Mouse (Mus musculus) midbrain, embryonic 11.5 days (tissue): Measurements from ENCODE around the gene Elmod2. TPM values are rescaled to one million over a fixed set of nuclear protein-coding genes. Genes with fewer than 3 reads are reported as not detected.

Source experiments
- ATAC-seq: fragments of 200-750 bp; cut with Nextera tagmentation; 2 replicates; pipeline ENCODE4 v1.8.0; 2017; ENCODE audit warnings: moderate TSS enrichment, moderate library complexity; ENCODE audit not compliant: low FRiP score
- DNase-seq: peaks from one replicate; pipeline ENCODE4 v3.0.0; 2015; ENCODE audit warnings: low spot score; ENCODE audit errors: missing footprints
- H3K27ac ChIP-seq: fragments of 300-500 bp; sonication (generic); 2 replicates; pipeline ENCODE4 v1.5.1; 2014; ENCODE audit warnings: low read depth, low read length
- H3K27me3 ChIP-seq: fragments of 300-500 bp; sonication (generic); 2 replicates; pipeline ENCODE4 v1.6.1; 2014; ENCODE audit warnings: mild to moderate bottlenecking, low read length, moderate library complexity, mixed read lengths; ENCODE audit not compliant: control insufficient read depth, insufficient read depth
- H3K36me3 ChIP-seq: fragments of 300-500 bp; sonication (generic); 2 replicates; pipeline ENCODE4 v1.6.1; 2014; ENCODE audit warnings: mild to moderate bottlenecking, low read length, moderate library complexity, mixed read lengths; ENCODE audit not compliant: control insufficient read depth, insufficient read depth
- H3K4me1 ChIP-seq: fragments of 300-500 bp; sonication (generic); 2 replicates; pipeline ENCODE4 v1.6.1; 2014; ENCODE audit warnings: low read length; ENCODE audit not compliant: control insufficient read depth, insufficient read depth
- H3K4me2 ChIP-seq: fragments of 300-500 bp; sonication (generic); 2 replicates; pipeline ENCODE4 v1.6.1; 2014; ENCODE audit warnings: mild to moderate bottlenecking, moderate library complexity
- H3K4me3 ChIP-seq: fragments of 300-500 bp; sonication (generic); 2 replicates; pipeline ENCODE4 v1.5.1; 2014; ENCODE audit warnings: low read depth, low read length
- H3K9ac ChIP-seq: fragments of 300-500 bp; sonication (generic); 2 replicates; pipeline ENCODE4 v1.6.1; 2014; ENCODE audit warnings: low read length
- H3K9me3 ChIP-seq: fragments of 300-500 bp; sonication (generic); 2 replicates; pipeline ENCODE4 v1.6.1; 2016; ENCODE audit warnings: low read length; ENCODE audit not compliant: control insufficient read depth
- WGBS: fragments of 180-500 bp; shearing (Covaris S2); extraction: QIAGEN DNeasy Blood & Tissue Kit; methylation state at CpG from one replicate; pipeline ENCODE4 v1.1.7; 2014; 5-methylcytosine and 5-hydroxymethylcytosine counted together
- polyA plus RNA-seq: library from polyadenylated mRNA; unstranded; fragments of >200 nt; fragmentation: Nextera tagmentation; extraction: Ambion mirVana; gene quantifications from 2 replicates; pipeline ENCODE4 v1.2.1, GENCODE M21; 2014

Elmod2 gene
- polyA plus RNA-seq = 28.9 and 29.8 TPM in 2 replicates

DNA sequence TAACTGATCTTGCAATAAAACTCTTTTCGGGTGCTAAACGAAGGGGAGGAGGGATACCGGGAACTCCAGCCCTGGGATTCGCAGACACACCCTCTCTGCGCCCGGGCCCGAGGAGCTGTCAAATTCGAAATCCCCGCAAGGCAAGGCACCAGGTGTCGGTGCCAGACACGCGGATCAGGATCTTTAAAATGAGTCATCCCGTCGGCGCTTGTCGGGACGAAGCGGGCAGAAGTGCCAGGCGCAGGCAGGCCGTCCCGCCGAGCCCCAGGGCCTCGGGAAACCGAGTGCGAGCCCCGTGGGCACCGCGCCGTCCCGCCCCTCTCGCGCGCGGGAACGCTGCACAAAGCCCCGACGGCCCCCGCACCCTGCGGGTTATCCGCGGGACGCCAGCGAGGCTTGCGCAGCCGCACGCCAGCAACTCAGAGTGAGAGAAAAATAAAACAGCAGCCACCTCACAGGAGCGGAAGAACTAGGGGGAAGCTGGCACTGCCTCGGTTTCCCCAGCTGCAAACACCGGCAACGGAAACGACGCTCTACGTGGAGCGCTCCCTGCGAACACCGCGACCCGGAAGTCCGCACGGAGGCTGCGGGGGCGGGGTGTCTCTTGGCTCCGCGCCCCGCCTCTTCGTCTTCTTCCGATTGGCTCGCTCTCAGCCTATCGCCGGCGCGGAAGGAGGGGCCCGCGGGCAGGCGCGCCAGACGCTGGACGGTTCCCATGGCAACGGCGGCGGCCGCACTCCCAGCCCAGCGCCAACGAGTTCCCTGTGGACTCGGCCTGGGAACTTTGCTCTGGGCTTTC, at the start of gene Elmod2:
Gene Elmod2, minus strand, starts transcription at position 588 of the 799 bp plus-strand sequence.
- Histone ChIP-seq H3K4me1 (peaks cover 2% of the 10 kb centered on the region; the same call in 1 of the 2 replicates), H3K27me3 (no peaks in the 10 kb centered on the region; the same call in 1 of the 2 replicates), H3K36me3 (no peaks in the 10 kb centered on the region; the same call in 1 of the 2 replicates), H3K9me3 (no peaks in the 10 kb centered on the region), H3K27ac (peak within 1 kb of the TSS; percentile 8; the same call in 1 of the 2 replicates), H3K4me3 (peak within 1 kb of the TSS; percentile 77), H3K4me2 (peak within 1 kb of the TSS; percentile 68), H3K9ac (peak within 1 kb of the TSS; percentile 80)
- WGBS = under 1% methylated on average over 85 of the region's 85 CpGs
- DNase-seq (peak; percentile 99), ATAC-seq (peak; percentile 99)

DNA sequence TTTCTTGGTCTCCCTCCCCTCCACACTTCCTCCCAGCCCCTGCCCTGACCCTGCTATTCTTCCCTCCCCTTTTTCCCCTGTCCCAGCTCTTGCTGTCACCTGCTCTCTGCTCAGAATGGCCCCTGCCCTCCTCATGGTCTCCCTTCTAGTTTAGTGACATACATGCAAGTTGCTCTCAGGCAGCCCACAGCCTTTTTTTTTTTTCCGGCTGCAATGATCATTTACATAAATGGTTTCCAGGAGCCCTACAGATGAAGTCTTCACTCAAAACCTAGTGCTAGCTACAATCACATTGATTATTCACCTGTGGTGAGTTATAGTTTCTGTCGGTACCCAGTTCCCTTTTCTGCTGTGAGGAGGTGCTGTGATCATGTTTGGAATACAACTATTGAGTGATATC, 48.7 kb upstream of the Elmod2 start:
- Histone ChIP-seq H3K27ac (no peak overlapping the region), H3K4me3 (no peak overlapping the region), H3K9ac (no peak overlapping the region), H3K9me3 (no peaks in the 10 kb centered on the region), H3K4me1 (no peaks in the 10 kb centered on the region), H3K4me2 (no peak overlapping the region), H3K27me3 (no peaks in the 10 kb centered on the region), H3K36me3 (no peaks in the 10 kb centered on the region)
- WGBS = 87% methylated on average over 2 of the region's 2 CpGs
- ATAC-seq = no peak
- DNase-seq = no peak

GRCm38 (mm10) chr8:83380141-83380540, 47.9 kb upstream of the Elmod2 start:
- H3K27ac ChIP-seq = no peak overlapping the region
- 73% methylated on average over 4 of the region's 4 CpGs for WGBS
- H3K36me3 ChIP-seq = no peaks in the 10 kb centered on the region
- no peak overlapping the region for H3K9ac ChIP-seq
- no peaks in the 10 kb centered on the region for H3K27me3 ChIP-seq
- no peak for ATAC-seq
- H3K4me1 ChIP-seq = no peaks in the 10 kb centered on the region
- no peak overlapping the region for H3K4me2 ChIP-seq
- no peak for DNase-seq
- H3K4me3 ChIP-seq = no peak overlapping the region
- no peaks in the 10 kb centered on the region for H3K9me3 ChIP-seq

DNA sequence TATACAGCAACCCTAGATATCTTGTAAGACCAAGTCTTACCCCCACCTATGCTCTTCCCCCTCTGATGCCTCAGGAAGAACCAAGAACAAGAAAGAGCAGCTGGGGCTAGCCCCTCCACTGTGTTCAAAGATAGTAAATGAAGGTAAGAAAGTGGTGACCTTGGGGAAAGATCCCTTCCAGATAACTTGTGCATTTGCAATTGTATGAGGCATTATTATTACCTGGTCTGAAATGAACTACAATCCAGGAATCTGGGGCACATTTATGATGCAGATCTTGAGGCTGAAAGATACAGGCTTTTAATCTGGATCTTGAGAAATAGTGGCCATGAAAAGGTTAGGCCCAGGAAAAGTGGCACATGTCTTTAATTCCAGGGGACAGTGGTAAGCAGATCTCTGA, 44.9 kb upstream of the Elmod2 start:
- Histone ChIP-seq H3K36me3 (no peaks in the 10 kb centered on the region), H3K9ac (no peak overlapping the region), H3K4me3 (no peak overlapping the region), H3K27ac (no peak overlapping the region), H3K27me3 (no peaks in the 10 kb centered on the region), H3K4me2 (no peak overlapping the region), H3K9me3 (no peaks in the 10 kb centered on the region), H3K4me1 (no peaks in the 10 kb centered on the region)
- DNase-seq = no peak
- no peak for ATAC-seq

GRCm38 (mm10) chr8:83363156-83363769, 31.0 kb upstream of the Elmod2 start:
- H3K4me3 ChIP-seq = no peak overlapping the region
- no peak overlapping the region for H3K4me2 ChIP-seq
- ATAC-seq (no peak), DNase-seq (no peak)
- H3K9ac ChIP-seq = no peak overlapping the region
- H3K36me3 ChIP-seq = no peaks in the 10 kb centered on the region
- H3K4me1 ChIP-seq = no peaks in the 10 kb centered on the region
- 69% methylated on average over 7 of the region's 7 CpGs for WGBS
- H3K27ac ChIP-seq = no peak overlapping the region
- no peaks in the 10 kb centered on the region for H3K27me3 ChIP-seq
- H3K9me3 ChIP-seq = no peaks in the 10 kb centered on the region

DNA sequence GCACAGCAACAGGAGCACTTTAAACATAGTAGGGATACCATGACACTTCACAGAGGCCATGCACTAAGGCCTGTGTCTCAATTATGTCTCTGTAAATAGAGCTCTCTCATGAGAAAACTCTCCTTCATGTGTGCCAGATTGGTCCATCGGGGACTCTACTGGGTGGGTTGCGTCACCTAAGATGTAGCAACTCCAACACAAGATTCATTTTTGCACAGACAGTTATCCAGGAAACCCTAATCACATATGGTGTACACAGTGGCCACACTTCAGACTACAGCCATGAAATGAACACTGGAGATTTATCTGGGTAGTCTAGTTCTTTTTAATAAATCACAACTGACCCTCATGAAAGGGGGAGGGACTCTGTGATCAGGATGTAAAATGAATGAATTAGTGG, 19.0 kb upstream of the Elmod2 start:
- no peak for DNase-seq
- Histone ChIP-seq H3K4me3 (no peak overlapping the region), H3K4me2 (no peak overlapping the region), H3K27me3 (no peaks in the 10 kb centered on the region), H3K9ac (no peak overlapping the region), H3K9me3 (no peaks in the 10 kb centered on the region), H3K36me3 (no peaks in the 10 kb centered on the region), H3K4me1 (no peaks in the 10 kb centered on the region), H3K27ac (no peak overlapping the region)
- 96% methylated on average over 2 of the region's 2 CpGs for WGBS
- ATAC-seq = no peak

GRCm38 (mm10) chr8:83348263-83348662, 16.0 kb upstream of the Elmod2 start, which contains the start of gene Mgat4d:
Gene Mgat4d, plus strand, starts transcription at chr8:83348471.
- no peaks in the 10 kb centered on the region for H3K36me3 ChIP-seq
- H3K9me3 ChIP-seq = no peaks in the 10 kb centered on the region
- DNase-seq = no peak
- no peak within 1 kb of the TSS for H3K27ac ChIP-seq
- no peak within 1 kb of the TSS for H3K9ac ChIP-seq
- no peaks in the 10 kb centered on the region for H3K4me1 ChIP-seq
- WGBS = 83% methylated on average over 18 of the region's 18 CpGs
- no peak within 1 kb of the TSS for H3K4me3 ChIP-seq
- ATAC-seq = no peak
- H3K4me2 ChIP-seq = no peak within 1 kb of the TSS
- no peaks in the 10 kb centered on the region for H3K27me3 ChIP-seq

GRCm38 (mm10) chr8:83342693-83343092, 10.4 kb upstream of the Elmod2 start:
- H3K4me3 ChIP-seq = no peak overlapping the region
- H3K9ac ChIP-seq = no peak overlapping the region
- no peaks in the 10 kb centered on the region for H3K27me3 ChIP-seq
- no peaks in the 10 kb centered on the region for H3K36me3 ChIP-seq
- no peaks in the 10 kb centered on the region for H3K9me3 ChIP-seq
- DNase-seq (peak; percentile 89), ATAC-seq (no peak)
- H3K27ac ChIP-seq = no peak overlapping the region
- H3K4me2 ChIP-seq = no peak overlapping the region
- H3K4me1 ChIP-seq = no peaks in the 10 kb centered on the region

DNA sequence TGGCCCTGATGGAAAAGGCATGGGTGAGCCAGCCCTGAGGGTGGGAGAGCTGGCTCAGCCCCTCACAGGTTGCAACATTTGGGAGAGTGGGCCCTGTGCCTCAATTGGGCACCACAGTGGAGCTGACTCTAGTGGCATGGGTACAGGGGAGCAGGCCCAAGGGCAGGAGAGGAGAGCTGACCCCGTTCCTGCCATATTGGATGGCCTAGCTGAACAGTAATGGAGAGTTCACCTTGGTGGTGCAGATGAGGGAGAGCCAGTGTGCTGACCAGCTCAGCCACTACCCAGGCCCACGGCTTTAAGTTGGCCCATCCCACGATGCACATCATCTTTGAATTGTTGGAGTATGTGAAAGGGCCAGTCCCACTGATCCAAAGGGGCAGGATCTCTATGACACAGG, 9.8 kb upstream of the Elmod2 start:
- DNase-seq (no peak), ATAC-seq (no peak)
- WGBS = 90% methylated on average over 3 of the region's 3 CpGs
- Histone ChIP-seq H3K27ac (no peak overlapping the region), H3K27me3 (no peaks in the 10 kb centered on the region), H3K9ac (no peak overlapping the region), H3K4me2 (no peak overlapping the region), H3K4me1 (no peaks in the 10 kb centered on the region), H3K9me3 (no peaks in the 10 kb centered on the region), H3K36me3 (no peaks in the 10 kb centered on the region), H3K4me3 (no peak overlapping the region)
